Mouse (Mus musculus): ENCODE data around the gene Lima1. TPM values are rescaled to one million over a fixed set of nuclear protein-coding genes. Genes with fewer than 3 reads are reported as not detected.
A peak's percentile ranks its signal among the peaks of the same experiment; 100 is the strongest.
"Not testable (repeated sequence)": the region's sequence is repeated elsewhere in the genome, so short reads cannot be mapped to it uniquely, and the experiment has no call there.

The Lima1 gene
- polyA plus RNA-seq, 1 experiment from 2014 or later = 64.3 TPM

DNA sequence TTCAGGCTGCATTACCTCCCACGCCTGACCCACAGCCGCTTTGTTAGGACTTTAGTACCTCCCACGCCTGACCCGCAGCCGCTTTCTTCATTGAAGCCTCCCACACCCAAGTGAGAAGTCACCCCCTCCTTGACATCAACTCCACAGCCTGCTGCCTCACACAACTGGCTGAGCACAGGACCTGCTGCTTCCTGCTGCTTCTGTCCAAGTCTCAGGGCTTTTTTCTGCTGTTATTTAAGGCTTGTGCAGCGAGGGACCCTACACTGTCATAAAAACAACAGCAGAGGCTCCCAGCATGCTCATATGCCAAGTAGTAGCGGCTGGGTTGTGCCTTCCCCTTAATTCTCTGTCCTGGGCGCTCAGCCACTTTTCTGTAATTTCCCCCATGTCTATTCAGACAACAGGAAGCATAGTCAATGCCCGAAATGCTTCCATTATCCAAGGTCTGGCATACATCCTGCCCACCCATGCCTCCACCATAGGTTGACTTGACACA, 87.6 kb downstream of the Lima1 start:
- 76% methylated on average over 9 of the region's 9 CpGs for WGBS
- Histone ChIP-seq H3K4me1 (replicated peaks; ENCODE audit: control insufficient read depth, insufficient read depth, low read length) (no peaks in the 10 kb centered on the region; the same call in 1 of the 2 replicates), H3K9ac (ENCODE audit: low read depth, low read length) (no peak overlapping the region), H3K4me2 (replicated peaks; ENCODE audit: low read depth) (no peak overlapping the region), H3K9me3 (ENCODE audit: control insufficient read depth) (no peaks in the 10 kb centered on the region), H3K27ac (ENCODE audit: low read depth, low read length) (peak overlapping the region; percentile 21; the same call in 1 of the 2 replicates), H3K27me3 (replicated peaks; ENCODE audit: control insufficient read depth, insufficient read depth, low read length) (no peaks in the 10 kb centered on the region), H3K36me3 (ENCODE audit: control insufficient read depth, insufficient read depth) (peaks cover 75% of the 10 kb centered on the region), H3K4me3 (ENCODE audit: low read depth, low read length) (no peak overlapping the region)
- no peak for TF ChIP-seq CTCF (IDR thresholded peaks at IDR 0.05; ENCODE audit: low read depth)
- no peak for ATAC-seq

- Histone ChIP-seq H3K36me3 (ENCODE audit: control insufficient read depth, insufficient read depth) (peaks cover 50% of the 10 kb centered on the region), H3K4me2 (replicated peaks; ENCODE audit: low read depth) (no peak overlapping the region), H3K9ac (ENCODE audit: low read depth, low read length) (no peak overlapping the region), H3K4me1 (replicated peaks; ENCODE audit: control insufficient read depth, insufficient read depth, low read length) (no peaks in the 10 kb centered on the region), H3K27me3 (replicated peaks; ENCODE audit: control insufficient read depth, insufficient read depth, low read length) (no peaks in the 10 kb centered on the region), H3K4me3 (ENCODE audit: low read depth, low read length) (no peak overlapping the region), H3K27ac (ENCODE audit: low read depth, low read length) (no peak overlapping the region), H3K9me3 (ENCODE audit: control insufficient read depth) (no peaks in the 10 kb centered on the region)
- 0 out of 2 replicates have a peak, but pooled peaks have one; percentile 13 for ATAC-seq
- 88% methylated on average over 16 of the region's 16 CpGs for WGBS
- TF ChIP-seq CTCF (IDR thresholded peaks at IDR 0.05; ENCODE audit: low read depth) = no peak
Observed at GRCm38 (mm10) chr15:99778677-99779335, 96.5 kb downstream of the Lima1 start.

DNA sequence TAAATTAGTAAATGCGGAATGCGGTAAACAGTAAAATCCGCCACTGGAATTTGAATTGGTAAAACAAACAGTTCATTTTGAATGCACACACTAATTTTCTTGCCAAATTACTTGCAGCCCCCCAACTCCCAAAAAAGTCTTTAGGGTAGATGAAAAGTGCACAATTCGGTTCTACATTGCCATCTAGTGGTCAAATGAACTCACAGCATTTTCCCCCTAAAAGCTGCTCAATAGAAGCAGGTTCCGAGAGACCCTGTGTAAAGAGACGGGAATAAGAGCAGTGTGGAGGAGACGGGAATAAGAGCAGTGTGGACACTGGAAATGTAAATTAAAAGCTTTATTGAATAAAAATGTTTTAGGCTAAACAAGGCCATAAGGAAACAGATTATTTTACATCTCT, 97.1 kb downstream of the Lima1 start:
- peak; percentile 80 for TF ChIP-seq CTCF (IDR thresholded peaks at IDR 0.05; ENCODE audit: low read depth)
- Histone ChIP-seq H3K27ac (ENCODE audit: low read depth, low read length) (no peak overlapping the region), H3K4me2 (replicated peaks; ENCODE audit: low read depth) (no peak overlapping the region), H3K36me3 (ENCODE audit: control insufficient read depth, insufficient read depth) (peaks cover 47% of the 10 kb centered on the region), H3K9me3 (ENCODE audit: control insufficient read depth) (no peaks in the 10 kb centered on the region), H3K4me3 (ENCODE audit: low read depth, low read length) (no peak overlapping the region), H3K4me1 (replicated peaks; ENCODE audit: control insufficient read depth, insufficient read depth, low read length) (no peaks in the 10 kb centered on the region), H3K27me3 (replicated peaks; ENCODE audit: control insufficient read depth, insufficient read depth, low read length) (no peaks in the 10 kb centered on the region), H3K9ac (ENCODE audit: low read depth, low read length) (no peak overlapping the region)
- 42% methylated on average over 7 of the region's 7 CpGs for WGBS
- no peak for ATAC-seq

GRCm38 (mm10) chr15:99772925-99773324, 102.3 kb downstream of the Lima1 start:
- no peak overlapping the region for H3K9ac ChIP-seq (ENCODE audit: low read depth, low read length)
- no peak overlapping the region; the same call in 1 of the 2 replicates for H3K4me2 ChIP-seq (replicated peaks; ENCODE audit: low read depth)
- no peak overlapping the region for H3K4me3 ChIP-seq (ENCODE audit: low read depth, low read length)
- H3K9me3 ChIP-seq (ENCODE audit: control insufficient read depth) = no peaks in the 10 kb centered on the region
- WGBS = 47% methylated on average over 3 of the region's 3 CpGs
- H3K27ac ChIP-seq (ENCODE audit: low read depth, low read length) = no peak overlapping the region
- no peak for ATAC-seq
- no peaks in the 10 kb centered on the region; the same call in 1 of the 2 replicates for H3K4me1 ChIP-seq (replicated peaks; ENCODE audit: control insufficient read depth, insufficient read depth, low read length)
- peaks cover 5% of the 10 kb centered on the region; the same call in 1 of the 2 replicates for H3K36me3 ChIP-seq (ENCODE audit: control insufficient read depth, insufficient read depth)
- H3K27me3 ChIP-seq (replicated peaks; ENCODE audit: control insufficient read depth, insufficient read depth, low read length) = no peaks in the 10 kb centered on the region
- no peak for TF ChIP-seq CTCF (IDR thresholded peaks at IDR 0.05; ENCODE audit: low read depth)

DNA sequence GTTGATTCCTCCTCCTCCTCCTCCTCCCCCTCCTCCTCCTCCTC, 102.6 kb downstream of the Lima1 start, which contains the start of gene Cers5:
Gene Cers5, minus strand, starts transcription at position 5 of the 44 bp plus-strand sequence.
- not testable (repeated sequence) for H3K36me3 ChIP-seq (ENCODE audit: control insufficient read depth, insufficient read depth); H3K9me3 ChIP-seq (ENCODE audit: control insufficient read depth); H3K27me3 ChIP-seq (replicated peaks; ENCODE audit: control insufficient read depth, insufficient read depth, low read length); H3K4me1 ChIP-seq (replicated peaks; ENCODE audit: control insufficient read depth, insufficient read depth, low read length); ATAC-seq
- Histone ChIP-seq H3K27ac (ENCODE audit: low read depth, low read length) (peak within 1 kb of the TSS; percentile 82), H3K4me2 (replicated peaks; ENCODE audit: low read depth) (peak within 1 kb of the TSS; percentile 92), H3K9ac (ENCODE audit: low read depth, low read length) (peak within 1 kb of the TSS; percentile 73), H3K4me3 (ENCODE audit: low read depth, low read length) (peak within 1 kb of the TSS; percentile 84)

- peak; percentile 92 for ATAC-seq
- H3K4me3 ChIP-seq (ENCODE audit: low read depth, low read length) = peak overlapping the region; percentile 84
- peak overlapping the region; percentile 92 for H3K4me2 ChIP-seq (replicated peaks; ENCODE audit: low read depth)
- H3K4me1 ChIP-seq (replicated peaks; ENCODE audit: control insufficient read depth, insufficient read depth, low read length) = no peaks in the 10 kb centered on the region; the same call in 1 of the 2 replicates
- H3K9ac ChIP-seq (ENCODE audit: low read depth, low read length) = peak overlapping the region; percentile 73
- no peaks in the 10 kb centered on the region; the same call in 1 of the 2 replicates for H3K36me3 ChIP-seq (ENCODE audit: control insufficient read depth, insufficient read depth)
- no peaks in the 10 kb centered on the region for H3K9me3 ChIP-seq (ENCODE audit: control insufficient read depth)
- peak; percentile 49 for TF ChIP-seq CTCF (IDR thresholded peaks at IDR 0.05; ENCODE audit: low read depth)
- peak overlapping the region; percentile 82 for H3K27ac ChIP-seq (ENCODE audit: low read depth, low read length)
- WGBS = under 1% methylated on average over 33 of the region's 41 CpGs
- H3K27me3 ChIP-seq (replicated peaks; ENCODE audit: control insufficient read depth, insufficient read depth, low read length) = no peaks in the 10 kb centered on the region
Observed at GRCm38 (mm10) chr15:99772277-99772880, 102.9 kb downstream of the Lima1 start.
